Mouse (Mus musculus) A20 (cell line): ENCODE data around the gene Chchd3.
A peak's percentile ranks its signal among the peaks of the same experiment; 100 is the strongest.

Experiments
- DNase-seq: peaks from one replicate; pipeline ENCODE4 v3.0.0-alpha.2; 2011; ENCODE audit warnings: low read depth, low spot score

The Chchd3 gene

GRCm38 (mm10) chr6:33004607-33005006 lies 55.5 kb downstream of the Chchd3 start:
- DNase-seq, result no peak

- no peak for DNase-seq
Observed at GRCm38 (mm10) chr6:33002988-33003387, 57.1 kb downstream of the Chchd3 start.

- no peak for DNase-seq
Observed at GRCm38 (mm10) chr6:33001271-33001670, 58.8 kb downstream of the Chchd3 start.

GRCm38 (mm10) chr6:32996597-32996996 lies 63.5 kb downstream of the Chchd3 start:
- no peak for DNase-seq

GRCm38 (mm10) chr6:32993847-32994246 lies 66.2 kb downstream of the Chchd3 start:
- peak; percentile 8 for DNase-seq

GRCm38 (mm10) chr6:32990061-32990633 lies 69.9 kb downstream of the Chchd3 start:
- no peak for DNase-seq

- no peak for DNase-seq
Observed at GRCm38 (mm10) chr6:32988561-32988960, 71.5 kb downstream of the Chchd3 start.

- no peak for DNase-seq
Observed at GRCm38 (mm10) chr6:32983876-32984275, 76.2 kb downstream of the Chchd3 start.

GRCm38 (mm10) chr6:32981253-32981652 lies 78.8 kb downstream of the Chchd3 start:
- DNase-seq, result no peak

- DNase-seq, result no peak
Observed at GRCm38 (mm10) chr6:32978811-32979210, 81.2 kb downstream of the Chchd3 start.

GRCm38 (mm10) chr6:32971926-32972325 lies 88.1 kb downstream of the Chchd3 start:
- no peak for DNase-seq

GRCm38 (mm10) chr6:32968971-32969370 lies 91.1 kb downstream of the Chchd3 start:
- DNase-seq, result no peak

- no peak for DNase-seq
Observed at GRCm38 (mm10) chr6:32962048-32962447, 98.0 kb downstream of the Chchd3 start.

GRCm38 (mm10) chr6:32961477-32961876 lies 98.6 kb downstream of the Chchd3 start:
- DNase-seq, result no peak

- no peak for DNase-seq
Observed at GRCm38 (mm10) chr6:32959816-32960550, 100.1 kb downstream of the Chchd3 start.

- no peak for DNase-seq
Observed at GRCm38 (mm10) chr6:32955481-32955880, 104.6 kb downstream of the Chchd3 start.

- no peak for DNase-seq
Observed at GRCm38 (mm10) chr6:32950973-32951372, 109.1 kb downstream of the Chchd3 start.

GRCm38 (mm10) chr6:32949702-32950101 lies 110.4 kb downstream of the Chchd3 start:
- DNase-seq, result no peak

- DNase-seq, result no peak
Observed at GRCm38 (mm10) chr6:32947225-32947624, 112.8 kb downstream of the Chchd3 start.

GRCm38 (mm10) chr6:32944956-32945355 lies 115.1 kb downstream of the Chchd3 start:
- DNase-seq, result no peak

- no peak for DNase-seq
Observed at GRCm38 (mm10) chr6:32943651-32944050, 116.4 kb downstream of the Chchd3 start.

- DNase-seq, result no peak
Observed at GRCm38 (mm10) chr6:32940299-32940698, 119.8 kb downstream of the Chchd3 start.

- DNase-seq, result no peak
Observed at GRCm38 (mm10) chr6:32937643-32938042, 122.4 kb downstream of the Chchd3 start.
